Mouse (Mus musculus) ovary, postnatal 14 days (tissue): ENCODE measurements around the gene Fbxl13.

Experiments
- DNase-seq: peaks from one replicate; pipeline ENCODE4 v3.0.0; 2022; ENCODE audit warnings: low spot score

The Fbxl13 gene

DNA sequence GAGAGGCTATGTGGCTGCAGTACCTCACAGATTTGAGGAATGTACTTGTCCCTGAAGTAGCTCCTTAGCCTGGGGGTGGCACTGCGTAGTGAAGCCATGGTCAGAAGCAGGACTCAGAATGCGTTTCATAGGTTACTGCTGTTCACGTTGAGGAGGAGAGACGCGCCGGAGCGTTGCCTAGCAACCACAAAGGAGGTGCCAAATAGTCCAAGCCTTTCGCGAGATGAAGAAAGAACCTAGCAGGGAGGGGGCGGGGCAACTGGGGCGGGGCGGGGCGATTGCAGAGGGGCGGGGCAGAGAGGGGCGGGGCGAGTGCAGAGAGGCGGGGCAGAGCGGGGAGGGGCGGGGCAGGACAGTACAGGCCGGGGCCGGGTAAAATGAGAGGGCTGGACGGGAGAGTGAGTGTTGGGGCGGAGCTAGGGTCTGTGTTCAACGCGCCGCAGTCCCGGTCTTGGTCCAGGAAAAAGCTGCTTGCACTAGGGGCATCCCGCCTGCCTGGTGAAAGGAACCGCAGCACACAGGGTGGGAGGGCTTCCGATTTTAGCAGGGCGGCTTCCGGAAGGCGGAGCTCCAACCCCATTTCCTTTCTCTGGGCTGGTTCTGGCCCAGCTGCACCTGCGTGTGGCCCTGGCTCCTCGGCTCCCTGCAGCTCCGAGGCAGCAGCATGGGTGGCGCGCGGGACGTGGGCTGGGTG lies at the start of gene Fbxl13, which contains the start of gene Armc10:
Gene Fbxl13, minus strand, starts transcription at position 196 of the 694 bp plus-strand sequence.
Gene Armc10, plus strand, starts transcription at position 375 of the 694 bp plus-strand sequence.
- peak; percentile 78 for DNase-seq

GRCm38 (mm10) chr5:21694854-21695490 lies 49.5 kb upstream of the Fbxl13 start:
- DNase-seq: no peak

DNA sequence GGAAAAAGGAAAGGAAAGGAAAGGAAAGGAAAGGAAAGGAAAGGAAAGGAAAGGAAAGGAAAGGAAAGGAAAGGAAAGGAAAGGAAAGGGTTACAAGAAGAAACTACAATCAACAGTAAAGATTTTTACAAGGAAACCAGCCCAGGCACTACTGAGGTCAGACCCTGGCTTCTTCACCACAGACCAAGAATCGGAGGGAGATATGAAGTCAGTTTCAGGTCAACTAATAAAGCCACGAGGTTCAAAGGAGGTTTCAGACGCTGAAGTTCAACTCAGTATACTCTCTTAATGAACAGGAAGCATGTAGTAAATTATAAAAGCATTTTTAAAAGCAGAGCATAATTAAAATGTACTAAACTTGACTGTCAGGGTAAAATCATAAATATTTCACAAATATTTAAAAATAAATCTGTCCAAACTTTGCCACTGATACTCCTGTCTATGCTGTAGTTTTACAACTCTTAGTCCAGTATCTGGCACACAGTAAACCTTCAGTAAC lies 48.0 kb upstream of the Fbxl13 start:
- DNase-seq: no peak

DNA sequence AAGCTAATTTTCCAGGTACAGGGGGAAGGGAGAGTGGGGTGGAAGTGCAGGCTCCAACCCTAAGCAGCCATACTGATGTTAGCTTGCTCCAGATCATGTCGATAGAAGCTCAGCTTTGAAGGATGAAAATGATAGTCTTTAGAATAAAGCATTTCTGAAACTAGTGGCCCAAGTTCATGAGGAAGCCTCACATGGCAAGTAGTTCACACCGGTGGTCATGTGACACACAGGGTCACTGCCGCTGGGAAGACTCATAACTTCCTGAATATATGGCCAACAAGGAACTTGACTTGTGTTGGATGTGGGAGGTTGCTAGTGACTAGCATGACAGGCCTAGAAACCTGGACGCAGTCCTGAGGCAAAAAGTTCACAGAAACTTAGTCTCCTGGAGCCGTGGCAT lies 46.8 kb upstream of the Fbxl13 start:
- DNase-seq: no peak

DNA sequence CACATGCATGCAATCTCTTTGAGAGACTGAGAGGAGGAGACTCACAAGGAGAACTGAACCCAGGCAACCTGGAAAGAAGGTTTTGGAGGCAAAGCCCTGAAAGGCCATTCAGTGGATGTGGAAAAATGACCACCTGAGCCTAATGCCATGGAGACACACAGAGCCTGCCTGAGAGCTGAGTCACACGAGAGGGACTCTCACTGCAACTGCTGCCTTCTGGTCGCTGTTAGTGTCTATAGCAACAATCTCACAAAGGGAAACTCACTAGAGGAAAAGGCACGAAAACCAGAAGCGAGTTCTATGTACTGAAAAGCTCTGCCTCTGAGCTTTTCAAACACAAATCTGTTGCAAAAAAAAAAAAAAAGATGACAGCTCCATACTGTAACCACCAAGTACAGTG lies 41.6 kb upstream of the Fbxl13 start:
- DNase-seq: no peak

DNA sequence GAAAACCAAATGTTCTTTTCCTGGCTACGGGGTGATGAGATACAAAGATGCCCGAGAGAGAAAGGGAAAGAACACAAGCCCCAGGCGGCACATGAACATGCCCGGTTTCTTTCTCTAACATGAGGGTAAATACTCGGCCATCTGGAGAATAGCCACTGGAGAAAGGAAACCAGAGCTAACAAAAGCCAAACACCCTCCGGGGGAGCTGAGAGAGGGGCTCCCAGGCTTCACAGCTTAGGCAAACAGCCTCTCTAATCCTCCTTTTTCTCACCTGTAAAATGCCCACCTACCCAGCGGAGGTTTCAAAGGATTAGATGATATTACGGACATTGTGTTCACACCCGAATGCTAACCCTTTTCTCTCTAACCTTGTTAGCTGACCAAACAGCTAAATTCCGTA lies 39.6 kb upstream of the Fbxl13 start:
- DNase-seq: no peak

GRCm38 (mm10) chr5:21683811-21684210 lies 38.4 kb upstream of the Fbxl13 start:
- DNase-seq: no peak

DNA sequence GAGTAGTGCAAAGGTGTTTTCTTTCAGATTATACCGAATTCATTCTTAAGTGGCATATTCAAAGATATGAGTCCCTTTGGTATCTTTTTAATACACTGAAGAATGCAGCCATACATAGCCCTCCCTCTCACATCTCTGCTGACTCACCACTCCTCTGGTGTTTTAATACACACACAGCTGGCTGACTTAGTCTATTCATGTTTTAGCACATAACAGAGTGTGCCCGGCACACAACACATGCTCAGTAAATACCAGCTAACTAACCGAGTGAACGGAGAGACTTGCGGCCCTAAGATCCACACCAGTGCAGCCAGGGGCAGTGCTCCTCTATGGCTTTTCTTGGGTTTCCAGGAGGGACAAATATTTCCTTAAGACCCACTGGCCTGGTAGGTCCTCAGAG lies 35.5 kb upstream of the Fbxl13 start:
- no peak for DNase-seq

GRCm38 (mm10) chr5:21680029-21680428 lies 34.6 kb upstream of the Fbxl13 start:
- DNase-seq: no peak

- DNase-seq: no peak
Measured at GRCm38 (mm10) chr5:21678363-21678762, 32.9 kb upstream of the Fbxl13 start.

DNA sequence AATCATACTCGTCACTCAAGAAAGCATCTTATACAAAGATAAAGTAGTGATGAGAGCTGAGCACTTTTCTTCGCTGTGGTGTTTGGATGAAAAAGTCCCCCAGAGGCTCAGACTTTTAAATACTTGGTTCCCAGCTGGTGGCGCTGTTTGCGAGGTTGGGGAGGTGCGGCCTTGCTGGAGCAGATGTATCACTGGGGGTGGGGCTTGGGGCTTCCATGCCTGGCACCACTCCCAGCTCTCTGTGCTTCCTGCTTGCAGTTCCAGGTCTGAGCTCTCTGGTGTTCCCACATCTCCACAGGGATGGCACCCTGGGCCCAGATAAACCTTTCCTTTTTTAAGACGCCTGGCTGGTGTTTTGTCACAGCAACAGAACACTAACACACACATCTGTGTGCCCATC lies 32.5 kb upstream of the Fbxl13 start:
- DNase-seq: no peak

- no peak for DNase-seq
Measured at GRCm38 (mm10) chr5:21675494-21675893, 30.1 kb upstream of the Fbxl13 start.

DNA sequence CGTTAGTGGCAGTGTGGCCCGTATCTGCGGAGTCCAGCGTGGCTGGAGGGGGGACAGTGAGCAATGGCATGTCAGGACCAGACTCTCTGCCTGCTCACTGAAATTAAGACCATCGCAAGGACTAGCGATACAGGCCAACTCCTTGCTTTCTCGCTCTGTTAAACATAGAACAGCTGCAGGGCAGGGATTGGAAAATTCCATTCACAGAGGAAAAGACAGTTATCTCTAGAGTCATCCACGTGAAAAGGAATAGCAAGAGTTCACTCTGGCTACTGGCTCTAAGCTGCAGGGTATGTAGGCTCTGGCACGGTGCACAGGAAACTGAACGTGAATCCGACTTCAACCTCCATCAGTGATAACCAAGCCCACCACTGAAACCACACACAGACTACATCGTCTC lies 29.6 kb upstream of the Fbxl13 start:
- no peak for DNase-seq

GRCm38 (mm10) chr5:21673742-21674141 lies 28.3 kb upstream of the Fbxl13 start:
- DNase-seq: no peak

- no peak for DNase-seq
Measured at GRCm38 (mm10) chr5:21672812-21673635, 27.6 kb upstream of the Fbxl13 start.

DNA sequence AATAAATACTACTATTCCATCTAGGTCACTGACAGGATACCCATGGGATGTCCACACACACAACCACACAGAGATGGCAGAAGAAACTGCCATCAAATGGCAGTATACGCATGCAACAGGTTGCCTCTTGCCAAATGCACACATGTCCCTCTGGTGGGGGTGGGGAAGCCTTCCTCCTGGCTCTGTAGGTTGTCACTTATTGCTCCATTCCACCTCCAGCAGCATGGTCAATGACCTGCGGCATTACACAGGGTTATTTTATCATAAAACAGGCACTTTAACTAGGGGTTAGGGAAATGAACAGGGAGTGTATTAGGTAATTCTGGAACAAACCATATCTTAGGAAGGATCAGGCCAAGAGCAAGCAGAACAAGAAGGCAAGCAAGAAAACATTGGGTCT lies 23.9 kb upstream of the Fbxl13 start:
- no peak for DNase-seq

- DNase-seq: no peak
Measured at GRCm38 (mm10) chr5:21667191-21668137, 22.0 kb upstream of the Fbxl13 start.

DNA sequence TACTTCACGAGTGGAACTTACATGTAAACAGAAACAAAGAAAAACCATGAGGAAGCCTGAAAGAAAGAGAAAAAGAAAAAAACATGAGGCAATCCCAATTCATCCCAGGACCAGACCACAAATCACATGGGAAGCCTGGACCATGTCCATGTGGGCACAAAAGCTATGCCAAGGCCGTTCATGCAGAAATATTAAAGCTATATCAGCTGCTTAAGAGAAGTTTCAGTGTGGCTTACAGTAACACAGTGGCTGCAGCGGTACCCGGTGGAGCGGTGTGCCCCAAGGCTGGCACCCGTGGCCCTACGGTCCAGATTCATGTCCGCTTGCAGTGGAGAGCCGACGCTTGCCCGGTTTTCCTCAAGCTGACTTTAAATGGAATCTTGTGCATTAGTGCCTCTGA lies 17.6 kb upstream of the Fbxl13 start:
- DNase-seq: no peak

DNA sequence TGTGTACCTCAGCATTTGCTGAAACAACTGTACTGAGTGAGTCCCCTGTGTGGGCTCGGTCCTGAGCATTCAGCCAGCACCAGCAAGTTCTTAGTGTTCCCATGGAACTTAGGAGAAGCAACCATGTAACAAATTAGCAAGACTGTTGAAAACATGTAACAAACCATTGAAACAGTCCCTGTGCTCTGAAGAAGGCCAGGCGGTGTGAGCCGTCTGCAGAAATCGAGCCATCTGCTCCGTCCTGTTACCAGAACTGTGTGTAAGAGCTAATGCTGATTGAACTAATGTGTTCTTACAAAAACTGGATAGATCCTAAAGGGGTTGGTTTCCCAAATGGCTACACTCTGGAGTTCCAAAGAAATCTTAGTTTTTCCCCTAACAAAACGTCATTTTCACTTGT lies 15.4 kb upstream of the Fbxl13 start:
- no peak for DNase-seq

DNA sequence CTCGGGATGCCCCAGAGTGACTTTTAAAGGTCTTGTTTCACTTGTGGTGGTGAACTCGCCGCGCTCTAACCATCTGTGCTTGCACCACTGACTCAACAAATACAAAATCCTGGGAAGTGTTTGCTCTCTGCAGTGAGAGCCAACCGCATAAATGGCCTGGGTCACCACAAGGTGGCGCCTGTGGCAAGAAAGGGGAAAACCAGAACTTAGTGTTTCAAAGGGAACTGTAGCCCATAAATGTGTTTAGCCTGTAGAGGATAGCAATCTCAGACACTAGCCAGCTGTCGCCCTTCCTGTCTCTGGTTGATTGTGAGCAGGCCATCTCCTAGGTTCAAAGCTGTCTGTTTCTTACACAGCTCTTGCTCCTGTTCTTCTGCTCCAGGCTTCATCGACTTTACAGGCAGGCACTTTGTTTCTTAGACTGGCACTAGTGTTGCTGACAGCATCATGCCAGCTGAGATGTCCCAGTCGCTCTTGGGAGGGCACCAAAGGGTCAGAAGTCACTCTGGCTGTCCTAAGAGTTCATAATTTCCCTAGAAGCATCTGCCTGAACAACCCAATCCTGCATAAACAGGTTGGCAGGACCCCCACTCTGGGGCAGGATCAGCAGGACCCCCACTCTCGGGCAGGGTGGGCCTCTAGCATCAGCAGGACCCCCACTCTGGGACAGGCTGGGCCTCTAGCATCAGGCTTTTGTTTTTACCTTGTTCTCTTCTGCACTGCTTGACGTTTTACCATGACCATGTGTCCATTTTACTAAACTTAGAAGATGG lies 13.4 kb upstream of the Fbxl13 start:
- DNase-seq: peak; percentile 82

GRCm38 (mm10) chr5:21658038-21658437 lies 12.6 kb upstream of the Fbxl13 start:
- DNase-seq: no peak
